Comparison of ENCODE assay signal across 9 mouse cellular contexts in the genomic region with DNA sequence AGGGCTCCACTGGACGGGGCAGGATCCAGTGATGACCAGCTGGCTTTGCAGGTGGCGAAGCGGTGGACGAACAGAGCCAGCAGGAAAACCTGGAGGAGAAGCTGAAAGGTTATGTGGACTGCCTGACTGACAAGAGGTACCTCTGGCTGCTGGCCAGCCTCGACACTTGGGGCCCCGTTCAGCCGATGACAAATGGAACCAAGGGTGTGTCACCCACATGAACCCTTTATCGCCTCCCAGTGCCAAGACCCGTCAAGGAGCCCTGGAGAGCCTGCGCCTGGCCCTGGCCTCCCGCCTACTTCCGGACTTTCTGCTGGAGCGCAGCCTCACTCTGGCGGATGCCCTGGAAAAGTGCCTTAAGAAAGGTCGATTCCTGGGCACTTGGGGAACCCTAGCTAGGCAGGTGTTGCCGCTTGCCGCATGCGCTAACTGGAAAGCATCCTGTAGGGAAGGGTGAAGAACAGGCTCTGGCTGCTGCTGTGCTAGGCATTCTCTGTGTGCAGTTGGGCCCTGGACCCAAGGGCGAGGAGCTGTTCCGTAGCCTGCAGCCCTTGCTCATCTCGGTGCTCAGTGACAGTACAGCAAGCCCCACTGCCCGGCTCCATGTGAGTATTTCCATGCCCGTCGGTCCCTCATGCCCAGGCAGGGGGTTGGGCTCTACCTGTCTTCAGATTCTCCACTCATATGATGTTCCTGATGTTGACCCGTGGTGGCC. TPM values are rescaled to one million over a fixed set of nuclear protein-coding genes. Genes with fewer than 3 reads are reported as not detected.
DNase-seq lines count a peak whose midpoint lies in the region; ATAC-seq and TF ChIP-seq lines count a peak whose summit lies in the region.
"Had no signal": no experiment of that assay in that cellular context is flagged by ENCODE, and none has a peak within 500 bp of the region (broad histone marks: within the 10 kb centered on the region; RNA-seq: fewer than 3 reads in every experiment).

No protein-coding gene starts in this region.

- intact Hi-C loops in left cerebral cortex, adult 2 months (cut with DNase I): no loop called here

- peak; percentile 49 for ATAC-seq in megakaryocyte-erythroid progenitor cell, adult 5-6 weeks (replicated peaks; ENCODE audit: low FRiP score, low TSS enrichment, poor library complexity, severe bottlenecking)
- ATAC-seq: forebrain, embryonic 16.5 days had no signal

- no peak overlapping the region for H3K4me3 ChIP-seq in left cerebral cortex, adult 2 months

- no peak overlapping the region for H3K27ac ChIP-seq in left cerebral cortex, adult 2 months

- TF ChIP-seq CTCF in left cerebral cortex, adult 2 months (IDR thresholded peaks at IDR 0.05): no peak

- DNase-seq in cerebellum, adult 11-12 months: peak; percentile 76
- no peak for DNase-seq in cerebellum, adult 9-10 months
- peak; percentile 57 to 79 for DNase-seq in gastrocnemius, adult 8-10 months (ENCODE audit: low spot score in 2 of 2)
- DNase-seq in kidney, postnatal 25 days: peak; percentile 68 to 88
- DNase-seq in frontal cortex, postnatal 25 days (ENCODE audit: low spot score in 2 of 2): no peak
- no peak for DNase-seq in left cerebral cortex, adult 2 months (ENCODE audit: extremely low spot score in 1 of 2, low spot score in 2 of 2)
- DNase-seq in cerebellum, adult 11 months: no peak

RNA-seq across cellular contexts. Expression of gene Ifrd2, which starts 2.8 kb away (rescaled TPM):
- 10 to 100 TPM; 51.3 to 56.2 (median 54.0) TPM for total RNA-seq in gastrocnemius, adult 8-10 months (2022)
- total RNA-seq in megakaryocyte-erythroid progenitor cell, adult 5-6 weeks (2014; fragmentation: Nextera tagmentation): 226 and 251 TPM in 2 replicates
- total RNA-seq in megakaryocyte-erythroid progenitor cell, adult 5-6 weeks (2017): 103 and 192 TPM in 2 replicates
- 10 to 100 TPM; 10.5 to 10.9 TPM for total RNA-seq in left cerebral cortex, adult 2 months (2021)

RNA-seq across cellular contexts. Expression of gene Hyal3, which starts 9.6 kb away (rescaled TPM):
- total RNA-seq in gastrocnemius, adult 8-10 months (2022): under 1 TPM in 2 of 4 experiments, not detected in 2; 0.24 to 0.56 TPM
- 5.1 and 9.4 TPM in 2 replicates for total RNA-seq in megakaryocyte-erythroid progenitor cell, adult 5-6 weeks (2014; fragmentation: Nextera tagmentation)
- total RNA-seq in megakaryocyte-erythroid progenitor cell, adult 5-6 weeks (2017): 0.61 and 3.3 TPM in 2 replicates
- 1 to 10 TPM in 1 of 2 experiments, under 1 TPM in 1; 0.97 to 1.2 TPM for total RNA-seq in left cerebral cortex, adult 2 months (2021)

RNA-seq across cellular contexts. Expression of gene Naa80, which starts 11.5 kb away (rescaled TPM):
- total RNA-seq in gastrocnemius, adult 8-10 months (2022): 10 to 100 TPM; 12.1 to 16.8 (median 15.5) TPM
- total RNA-seq in megakaryocyte-erythroid progenitor cell, adult 5-6 weeks (2014; fragmentation: Nextera tagmentation): 46.2 and 49.0 TPM in 2 replicates
- total RNA-seq in megakaryocyte-erythroid progenitor cell, adult 5-6 weeks (2017): 15.8 and 25.8 TPM in 2 replicates
- 10 to 100 TPM; 11.3 to 12.6 TPM for total RNA-seq in left cerebral cortex, adult 2 months (2021)

RNA-seq across cellular contexts. Expression of gene Hyal1, which starts 13.5 kb away (rescaled TPM):
- total RNA-seq in gastrocnemius, adult 8-10 months (2022): 1 to 10 TPM; 1.4 to 2.7 (median 1.9) TPM
- total RNA-seq in megakaryocyte-erythroid progenitor cell, adult 5-6 weeks (2014; fragmentation: Nextera tagmentation): 1.1 and 5.9 TPM in 2 replicates
- total RNA-seq in megakaryocyte-erythroid progenitor cell, adult 5-6 weeks (2017): 1.1 and 4.3 TPM in 2 replicates
- 1 to 10 TPM; 6.0 to 8.5 TPM for total RNA-seq in left cerebral cortex, adult 2 months (2021)

RNA-seq across cellular contexts. Expression of gene Sema3b, which starts 18.8 kb away (rescaled TPM):
- total RNA-seq in gastrocnemius, adult 8-10 months (2022): 10 to 100 TPM in 2 of 4 experiments, 1 to 10 TPM in 2; 8.7 to 12.4 (median 10.1) TPM
- total RNA-seq in megakaryocyte-erythroid progenitor cell, adult 5-6 weeks (2014; fragmentation: Nextera tagmentation): 0.50 TPM in 1 of 2 replicates, not detected in the other
- not detected in 2 replicates for total RNA-seq in megakaryocyte-erythroid progenitor cell, adult 5-6 weeks (2017)
- total RNA-seq in left cerebral cortex, adult 2 months (2021): 1 to 10 TPM; 3.3 to 4.1 TPM

Comparison
In these comparisons a context has a peak if more than half of its experiments do, and no peak if none do; other contexts are left out.
1. DNase-seq: peak in cerebellum, adult 11-12 months (single experiment), gastrocnemius, adult 8-10 months (2 of 2) and kidney, postnatal 25 days (2 of 2); none in cerebellum, adult 9-10 months (single experiment), frontal cortex, postnatal 25 days (0 of 2), left cerebral cortex, adult 2 months (0 of 2) and cerebellum, adult 11 months (single experiment).
2. RNA of gene Ifrd2, which starts 2.8 kb away (total RNA-seq): 103 to 251 TPM in megakaryocyte-erythroid progenitor cell, adult 5-6 weeks and 51.3 to 56.2 TPM in gastrocnemius, adult 8-10 months; 10.5 to 10.9 TPM in left cerebral cortex, adult 2 months; every median in the first group is over 4 times any median in the second.